Mouse (Mus musculus) heart, embryonic 16.5 days (tissue): ENCODE measurements around the gene Ap1g1. TPM values are rescaled to one million over a fixed set of nuclear protein-coding genes. Genes with fewer than 3 reads are reported as not detected.
A peak's percentile ranks its signal among the peaks of the same experiment; 100 is the strongest.

Experiments used
- ATAC-seq: fragments of 200-750 bp; cut with Nextera tagmentation; replicated peaks from 2 replicates; pipeline ENCODE4 v1.8.0; 2017; ENCODE audit warnings: moderate number of reproducible peaks; ENCODE audit not compliant: insufficient read depth, low FRiP score; ENCODE audit errors: extremely low read depth
- H3K27ac ChIP-seq: fragments of 300-500 bp; sonication (generic); 2 replicates; pipeline ENCODE4 v1.5.1; 2014; ENCODE audit warnings: mild to moderate bottlenecking, low read length, control low read depth, moderate library complexity
- H3K27me3 ChIP-seq: fragments of 300-500 bp; sonication (generic); 2 replicates; pipeline ENCODE4 v1.6.1; 2014; ENCODE audit warnings: low read length, mixed read lengths; ENCODE audit not compliant: control insufficient read depth, insufficient read depth
- H3K36me3 ChIP-seq: fragments of 300-500 bp; sonication (generic); 2 replicates; pipeline ENCODE4 v1.6.1; 2014; ENCODE audit not compliant: control insufficient read depth, insufficient read depth
- H3K4me1 ChIP-seq: fragments of 300-500 bp; sonication (generic); 2 replicates; pipeline ENCODE4 v1.6.1; 2014; ENCODE audit warnings: low read length, mixed read lengths; ENCODE audit not compliant: control insufficient read depth, insufficient read depth
- H3K4me2 ChIP-seq: fragments of 300-500 bp; sonication (generic); 2 replicates; pipeline ENCODE4 v1.6.1; 2014; ENCODE audit warnings: low read depth, mild to moderate bottlenecking, control low read depth, low read length
- H3K4me3 ChIP-seq: fragments of 300-500 bp; sonication (generic); 2 replicates; pipeline ENCODE4 v1.5.1; 2014; ENCODE audit warnings: mild to moderate bottlenecking, control low read depth, low read length
- H3K9ac ChIP-seq: fragments of 300-500 bp; sonication (generic); 2 replicates; pipeline ENCODE4 v1.6.1; 2014; ENCODE audit warnings: low read length, control low read depth
- H3K9me3 ChIP-seq: fragments of 300-500 bp; sonication (generic); replicated peaks from 2 replicates; pipeline ENCODE4 v1.6.1; 2016; ENCODE audit warnings: low read length; ENCODE audit not compliant: control insufficient read depth
- WGBS: fragments of 180-500 bp; shearing (Covaris S2); extraction: QIAGEN DNeasy Blood & Tissue Kit; methylation state at CpG from one replicate; pipeline ENCODE4 v1.1.7; 2014; 5-methylcytosine and 5-hydroxymethylcytosine counted together
- polyA plus RNA-seq: library from polyadenylated mRNA; unstranded; fragments of >200 nt; fragmentation: Nextera tagmentation; extraction: Ambion mirVana; gene quantifications from 2 replicates; pipeline ENCODE4 v1.2.1, GENCODE M21; 2015

Ap1g1 gene
- 26.1 and 30.0 TPM in 2 replicates for polyA plus RNA-seq

- Histone ChIP-seq H3K27me3 (peaks cover 5% of the 10 kb centered on the region), H3K36me3 (no peaks in the 10 kb centered on the region), H3K27ac (peak within 1 kb of the TSS; percentile 98), H3K9me3 (no peaks in the 10 kb centered on the region), H3K4me2 (peak within 1 kb of the TSS; percentile 90), H3K9ac (peak within 1 kb of the TSS; percentile 98), H3K4me1 (peaks cover 12% of the 10 kb centered on the region), H3K4me3 (peak within 1 kb of the TSS; percentile 99)
- under 1% methylated on average over 63 of the region's 64 CpGs for WGBS
- peak; percentile 98 for ATAC-seq
Observed at GRCm38 (mm10) chr8:109778280-109778977, at the start of gene Ap1g1. Gene Ap1g1 (plus strand): TSS chr8:109778554.

- Histone ChIP-seq H3K9ac (no peak overlapping the region), H3K27me3 (no peaks in the 10 kb centered on the region), H3K4me1 (peaks cover under 1% of the 10 kb centered on the region; the same call in 1 of the 2 replicates), H3K36me3 (peaks cover 22% of the 10 kb centered on the region), H3K4me2 (no peak overlapping the region), H3K9me3 (no peaks in the 10 kb centered on the region), H3K27ac (no peak overlapping the region), H3K4me3 (no peak overlapping the region)
- no peak for ATAC-seq
- 79% methylated on average over 3 of the region's 3 CpGs for WGBS
Observed at GRCm38 (mm10) chr8:109731012-109731411, 47.3 kb upstream of the Ap1g1 start.

GRCm38 (mm10) chr8:109734018-109734417 lies 44.3 kb upstream of the Ap1g1 start:
- WGBS, result 52% methylated on average over 3 of the region's 3 CpGs
- peaks cover 22% of the 10 kb centered on the region for H3K36me3 ChIP-seq
- no peak overlapping the region for H3K27ac ChIP-seq

GRCm38 (mm10) chr8:109736819-109737218 lies 41.5 kb upstream of the Ap1g1 start:
- Histone ChIP-seq H3K9ac (peak overlapping the region; percentile 99), H3K4me2 (peak overlapping the region; percentile 85), H3K9me3 (no peaks in the 10 kb centered on the region), H3K4me1 (peaks cover 9% of the 10 kb centered on the region), H3K4me3 (peak overlapping the region; percentile 99), H3K27me3 (no peaks in the 10 kb centered on the region), H3K27ac (peak overlapping the region; percentile 85), H3K36me3 (peaks cover 20% of the 10 kb centered on the region)
- ATAC-seq, result no peak
- 5% methylated on average over 8 of the region's 8 CpGs for WGBS

More at GRCm38 (mm10) chr8:109734018-109734417, 44.3 kb upstream of the Ap1g1 start:
- H3K27me3 ChIP-seq, result no peaks in the 10 kb centered on the region
- H3K9ac ChIP-seq, result no peak overlapping the region
- no peak overlapping the region for H3K4me2 ChIP-seq
- peaks cover 9% of the 10 kb centered on the region for H3K4me1 ChIP-seq
- no peaks in the 10 kb centered on the region for H3K9me3 ChIP-seq
- no peak overlapping the region for H3K4me3 ChIP-seq
- ATAC-seq, result no peak

DNA sequence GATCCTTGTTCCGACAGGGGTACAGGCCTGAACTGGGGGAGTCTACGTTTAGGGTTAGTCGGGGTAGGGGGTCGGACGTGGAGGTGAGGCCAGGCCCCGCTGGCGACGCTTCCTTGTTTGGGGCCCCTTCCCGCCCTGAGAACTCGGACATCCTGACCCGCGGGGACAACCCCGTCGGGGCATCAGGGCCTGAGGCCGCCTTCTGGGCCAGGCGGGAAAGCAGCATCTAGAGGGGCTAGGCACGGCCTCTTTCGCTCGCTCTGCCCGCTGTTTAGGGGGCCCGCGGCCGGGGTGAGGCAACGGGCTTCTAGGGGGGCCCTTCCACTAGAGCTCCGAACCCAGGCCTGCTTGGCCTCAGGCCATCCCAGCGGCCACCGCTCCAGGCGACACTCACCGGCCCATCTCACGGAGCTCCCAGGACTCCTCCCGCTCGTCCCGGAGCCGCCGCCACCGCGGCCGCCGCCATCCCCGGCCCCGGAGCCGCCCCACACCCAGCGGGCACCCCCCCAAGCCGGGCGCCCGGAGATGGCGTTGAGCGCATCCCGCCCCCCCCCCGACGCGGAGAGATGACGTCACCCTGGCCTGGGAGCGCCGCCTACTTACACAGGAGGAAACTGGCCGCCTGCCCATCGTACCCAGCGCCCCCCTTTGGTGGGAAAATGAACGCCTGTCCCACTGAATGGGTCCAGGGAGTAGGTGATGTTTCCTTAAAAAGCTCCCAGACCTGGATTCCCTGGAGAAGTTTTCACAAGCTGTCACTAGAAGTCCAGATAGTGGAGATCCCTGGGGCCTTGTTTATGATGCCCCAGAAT lies 40.9 kb upstream of the Ap1g1 start, which contains the start of gene Atxn1l:
Gene Atxn1l (minus strand): TSS at position 503 of the 812 bp plus-strand sequence.
- Histone ChIP-seq H3K9me3 (no peaks in the 10 kb centered on the region), H3K27ac (peak within 1 kb of the TSS; percentile 85), H3K4me1 (peaks cover 9% of the 10 kb centered on the region), H3K4me2 (peak within 1 kb of the TSS; percentile 85), H3K9ac (peak within 1 kb of the TSS; percentile 99), H3K27me3 (no peaks in the 10 kb centered on the region), H3K4me3 (peak within 1 kb of the TSS; percentile 99), H3K36me3 (peaks cover 14% of the 10 kb centered on the region)
- ATAC-seq, result peak; percentile 85
- WGBS, result 0% methylated on average over 54 of the region's 59 CpGs

- Histone ChIP-seq H3K4me1 (peaks cover 9% of the 10 kb centered on the region), H3K9me3 (no peaks in the 10 kb centered on the region), H3K4me2 (peak overlapping the region; percentile 85), H3K36me3 (peaks cover 8% of the 10 kb centered on the region), H3K4me3 (peak overlapping the region; percentile 99), H3K27me3 (no peaks in the 10 kb centered on the region), H3K9ac (peak overlapping the region; percentile 99), H3K27ac (peak overlapping the region; percentile 85)
- ATAC-seq, result no peak
- WGBS, result 72% methylated on average over 1 of the region's 1 CpGs
Observed at GRCm38 (mm10) chr8:109738049-109738380, 40.3 kb upstream of the Ap1g1 start.

DNA sequence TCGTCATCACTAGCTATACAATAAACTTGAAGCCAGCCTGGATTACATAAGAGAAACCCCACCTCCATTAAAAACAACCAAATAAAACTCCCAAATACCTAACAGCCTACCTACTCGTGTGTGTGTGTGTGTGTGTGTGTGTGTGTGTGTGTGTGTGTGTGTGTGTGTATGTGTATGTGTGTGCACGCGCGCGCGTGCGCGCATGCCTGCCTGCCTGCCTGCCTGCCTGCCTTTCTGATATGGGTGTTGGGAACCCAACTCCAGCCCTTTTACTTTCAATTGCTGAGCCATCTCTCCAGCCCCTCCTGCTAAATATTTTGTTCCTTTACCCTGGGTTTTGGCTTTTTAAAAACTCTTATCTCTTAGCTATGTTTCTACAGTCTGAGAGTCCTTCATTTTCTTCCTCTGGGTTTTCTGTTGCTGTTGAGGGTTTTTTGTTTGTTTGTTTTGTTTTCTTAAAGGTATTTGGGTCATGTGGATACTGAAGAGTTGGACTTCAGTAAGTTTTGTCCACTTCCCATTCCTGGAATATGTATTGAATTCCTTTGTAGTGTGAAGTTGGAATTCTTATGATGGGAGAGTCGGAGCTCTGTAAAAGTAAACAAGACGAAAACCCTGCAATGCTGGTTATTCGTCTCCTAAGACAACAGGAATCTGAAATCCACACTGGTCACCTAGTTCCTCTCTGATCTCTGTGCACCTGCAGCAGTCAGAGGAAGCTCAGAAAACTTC lies 30.7 kb upstream of the Ap1g1 start:
- no peaks in the 10 kb centered on the region for H3K27me3 ChIP-seq
- no peak for ATAC-seq
- no peaks in the 10 kb centered on the region for H3K4me1 ChIP-seq
- no peak overlapping the region for H3K27ac ChIP-seq
- H3K9ac ChIP-seq, result no peak overlapping the region
- no peak overlapping the region for H3K4me2 ChIP-seq
- no peaks in the 10 kb centered on the region for H3K36me3 ChIP-seq
- H3K9me3 ChIP-seq, result no peaks in the 10 kb centered on the region
- H3K4me3 ChIP-seq, result no peak overlapping the region
- 79% methylated on average over 12 of the region's 12 CpGs for WGBS

DNA sequence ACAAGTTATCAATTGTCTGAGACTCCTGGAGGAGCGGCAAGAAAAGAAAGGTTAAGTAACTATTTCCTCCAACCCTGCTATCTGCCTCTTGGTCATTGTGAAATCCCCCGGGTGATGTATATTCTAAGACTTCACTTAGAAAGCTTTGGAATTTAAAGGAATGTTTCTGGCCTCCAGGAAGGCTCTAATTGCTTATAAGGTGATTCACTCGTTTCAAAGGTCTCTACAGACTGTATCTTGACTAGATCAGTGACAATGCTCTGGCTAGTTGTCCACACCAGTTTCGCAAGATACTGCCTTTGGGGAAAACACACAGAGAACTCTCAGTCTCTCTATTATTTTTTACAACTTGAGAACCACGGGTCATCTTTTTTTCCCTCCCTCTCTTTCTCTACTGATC lies 28.1 kb upstream of the Ap1g1 start:
- Histone ChIP-seq H3K9me3 (0 out of 2 replicates have a peak, but pooled peaks cover 2% of the 10 kb centered on the region), H3K4me2 (no peak overlapping the region), H3K9ac (no peak overlapping the region), H3K36me3 (no peaks in the 10 kb centered on the region), H3K4me3 (no peak overlapping the region), H3K27ac (no peak overlapping the region), H3K4me1 (no peaks in the 10 kb centered on the region), H3K27me3 (no peaks in the 10 kb centered on the region)
- ATAC-seq, result no peak
- 41% methylated on average over 5 of the region's 5 CpGs for WGBS
